Mouse (Mus musculus) c-Kit-positive CD71-negative TER-119-negative erythroid progenitor cells, embryonic 14.5 days (primary cell): Measurements from ENCODE around the gene Cd40.

Experiments used
- DNase-seq: peaks from one replicate; pipeline ENCODE4 v3.0.0-alpha.2; 2013; ENCODE audit warnings: low read depth

Cd40 gene

DNA sequence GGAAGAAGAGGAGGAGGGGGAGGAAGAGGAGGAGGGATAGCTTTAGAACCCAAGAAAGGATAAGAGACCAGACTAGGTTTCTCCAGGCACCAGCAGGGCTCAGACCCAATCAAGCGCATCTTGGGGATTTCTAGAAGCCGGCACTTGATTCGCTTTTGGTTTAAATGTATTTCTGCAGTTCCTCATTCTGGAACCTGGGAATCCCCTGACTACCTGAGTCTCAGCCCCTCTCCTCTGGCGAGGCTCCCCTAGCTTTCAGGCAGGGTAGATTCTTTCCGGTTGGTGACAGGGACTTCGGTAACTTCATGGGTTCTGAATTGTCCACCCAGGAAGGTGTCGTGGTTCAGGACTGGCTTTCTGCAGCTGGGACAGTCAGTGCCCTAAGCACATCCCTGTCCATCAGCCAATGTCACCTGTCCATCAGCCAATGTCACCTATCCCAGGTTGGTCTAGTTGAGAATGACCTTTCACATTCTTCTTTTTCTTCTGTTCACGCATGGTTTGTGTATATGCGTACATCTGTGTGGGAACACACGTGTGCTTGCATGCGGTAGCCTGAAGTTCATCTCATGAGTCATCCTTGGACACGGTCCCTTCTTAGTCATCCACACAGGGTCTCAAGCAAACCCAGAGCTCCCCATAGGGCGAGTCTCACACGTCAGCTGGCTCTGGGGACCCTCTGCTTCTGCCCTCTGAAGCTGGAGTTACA, 1.1 kb downstream of the Cd40 start:
- DNase-seq, result no peak

DNA sequence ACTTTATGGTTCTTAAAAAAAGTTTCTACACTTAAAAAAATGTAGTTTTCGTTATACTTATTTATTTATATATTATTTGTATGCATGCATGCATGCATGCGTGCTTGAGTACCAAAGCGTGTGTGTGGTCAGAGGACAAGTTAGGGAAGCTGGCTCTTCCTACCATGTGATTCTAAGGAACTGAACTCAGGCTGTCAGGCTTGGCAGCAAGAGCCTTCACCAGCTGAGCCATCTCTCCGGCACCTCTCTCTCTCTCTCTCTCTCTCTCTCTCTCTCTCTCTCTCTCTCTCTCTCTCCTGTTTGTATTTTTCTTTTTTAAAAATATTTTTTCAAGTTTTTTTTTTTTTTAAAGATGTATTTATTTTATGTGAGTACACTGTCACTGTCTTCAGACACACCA, 4.5 kb downstream of the Cd40 start:
- no peak for DNase-seq

- DNase-seq, result no peak
Observed at GRCm38 (mm10) chr2:165061638-165062433, 6.4 kb downstream of the Cd40 start.

DNA sequence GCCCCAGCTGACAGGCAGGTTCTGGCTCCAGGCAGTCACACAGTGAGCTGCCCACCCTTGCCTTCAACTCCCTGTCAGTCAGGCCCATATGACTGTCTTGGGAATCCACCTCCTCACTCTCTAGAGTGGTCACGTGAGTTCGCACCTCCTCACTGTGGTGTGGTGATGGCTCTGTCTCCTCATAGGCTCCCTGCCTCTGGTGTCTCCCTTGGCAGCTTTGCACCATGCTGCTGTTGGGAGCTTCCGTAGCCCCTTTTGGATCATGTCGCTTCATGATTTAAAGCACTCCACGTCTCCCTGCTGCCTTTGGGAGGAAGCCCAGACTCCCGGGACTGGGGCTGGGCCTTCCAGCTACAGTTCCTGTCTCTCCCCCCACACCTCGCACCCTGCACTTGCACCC, 9.1 kb downstream of the Cd40 start:
- no peak for DNase-seq

GRCm38 (mm10) chr2:165068806-165069205, 13.4 kb downstream of the Cd40 start:
- no peak for DNase-seq

GRCm38 (mm10) chr2:165070096-165070816, 14.8 kb downstream of the Cd40 start:
- peak; percentile 26 for DNase-seq

DNA sequence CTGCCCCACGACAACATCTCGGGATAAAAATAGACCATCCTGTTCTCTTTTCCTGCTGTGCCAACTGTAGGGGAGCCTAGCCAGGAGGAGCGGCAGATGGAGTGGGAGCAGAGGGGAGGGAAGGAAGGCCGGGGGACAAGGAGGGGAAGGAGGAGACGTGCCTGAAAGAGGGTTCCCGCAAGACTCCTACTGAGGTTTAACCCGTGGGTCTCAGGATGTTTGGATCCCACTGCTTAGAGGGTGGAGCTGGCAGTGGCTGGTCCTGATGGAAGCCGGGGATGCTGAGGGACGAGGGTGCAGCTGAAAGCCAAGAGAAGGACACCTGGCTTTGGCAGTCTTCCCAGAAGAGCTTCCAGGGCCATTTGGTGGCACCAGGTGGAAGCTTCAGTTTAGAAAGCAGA, 18.0 kb downstream of the Cd40 start:
- DNase-seq, result no peak

DNA sequence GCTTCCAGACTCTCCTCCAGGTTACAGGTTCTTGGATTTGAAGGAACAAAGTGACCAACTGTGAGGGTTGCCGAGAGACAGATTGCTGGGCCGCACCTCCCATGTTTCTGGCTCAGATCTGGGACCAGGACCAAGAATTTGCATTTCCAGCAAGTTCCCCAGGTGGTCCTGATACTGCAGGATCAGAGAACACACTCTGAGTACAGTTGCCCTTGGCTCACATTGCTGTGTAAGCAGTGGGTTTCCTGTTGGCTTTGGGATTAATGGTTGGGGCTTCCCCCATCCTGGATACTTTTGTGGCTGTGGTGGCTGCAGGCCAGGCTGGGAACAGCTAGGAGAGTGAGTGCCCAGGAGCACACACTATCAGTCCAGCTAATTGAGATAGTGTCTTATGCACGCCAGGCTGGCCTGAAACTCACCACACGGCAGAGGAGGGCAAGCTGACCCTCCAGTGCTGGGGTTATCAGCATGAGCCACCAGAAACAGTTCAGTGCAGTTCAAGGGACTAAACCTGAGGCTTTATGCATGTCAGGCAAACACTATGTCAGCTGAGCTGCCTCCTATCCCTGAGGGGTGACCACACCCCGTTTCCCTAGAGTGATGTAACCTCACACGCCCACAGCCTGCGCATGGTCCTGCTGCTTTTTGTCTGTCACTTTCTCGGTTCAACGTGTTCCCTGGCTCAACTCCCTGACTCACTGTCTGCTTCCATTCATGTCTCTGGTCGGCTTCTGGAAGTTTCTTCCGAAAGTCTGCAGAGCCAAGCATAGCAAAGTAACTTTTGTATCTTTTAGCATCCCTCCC, 18.9 kb downstream of the Cd40 start:
- DNase-seq, result no peak

DNA sequence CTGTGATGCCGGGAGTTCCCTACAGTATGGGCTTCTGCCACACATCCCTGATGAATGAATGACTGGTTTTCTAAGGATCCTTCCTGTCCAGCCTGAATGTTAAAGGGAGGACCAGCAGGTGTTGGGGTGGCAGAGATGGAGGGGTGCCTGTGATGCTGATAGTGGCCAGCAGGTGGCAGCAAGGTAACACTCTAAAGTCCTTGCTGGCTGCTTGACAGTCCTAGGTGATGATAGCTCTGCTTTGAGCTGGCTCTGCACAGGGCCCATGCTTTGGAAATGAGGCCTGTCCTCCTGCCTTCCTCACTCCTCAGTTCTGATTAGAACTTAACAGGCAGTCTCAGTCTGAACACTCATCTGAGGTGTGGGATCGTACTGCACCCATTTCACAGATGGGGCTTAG, 19.5 kb downstream of the Cd40 start:
- DNase-seq, result peak; percentile 39

GRCm38 (mm10) chr2:165077055-165077454, 21.6 kb downstream of the Cd40 start:
- DNase-seq, result no peak

DNA sequence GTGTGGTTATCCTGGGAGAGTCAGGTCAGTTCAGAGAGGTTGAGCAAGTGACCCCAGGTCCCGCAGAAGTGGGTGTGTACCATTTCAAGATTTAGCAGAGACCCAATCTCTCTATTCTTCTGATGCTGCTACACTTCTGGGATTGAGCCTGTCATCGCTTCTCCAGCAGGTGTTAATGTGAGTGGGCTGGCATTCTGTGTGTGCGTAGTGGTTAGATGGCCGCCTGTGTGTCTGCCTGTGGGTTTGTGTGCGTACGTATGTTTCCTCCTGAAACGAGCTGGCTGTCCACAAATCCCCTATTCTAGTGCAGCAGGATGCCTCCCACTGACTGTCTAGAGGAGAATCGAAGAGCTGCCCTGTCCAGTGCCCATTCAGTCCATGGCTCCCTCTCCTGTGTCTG, 22.6 kb downstream of the Cd40 start:
- no peak for DNase-seq

- DNase-seq, result no peak
Observed at GRCm38 (mm10) chr2:165078605-165079004, 23.2 kb downstream of the Cd40 start.

DNA sequence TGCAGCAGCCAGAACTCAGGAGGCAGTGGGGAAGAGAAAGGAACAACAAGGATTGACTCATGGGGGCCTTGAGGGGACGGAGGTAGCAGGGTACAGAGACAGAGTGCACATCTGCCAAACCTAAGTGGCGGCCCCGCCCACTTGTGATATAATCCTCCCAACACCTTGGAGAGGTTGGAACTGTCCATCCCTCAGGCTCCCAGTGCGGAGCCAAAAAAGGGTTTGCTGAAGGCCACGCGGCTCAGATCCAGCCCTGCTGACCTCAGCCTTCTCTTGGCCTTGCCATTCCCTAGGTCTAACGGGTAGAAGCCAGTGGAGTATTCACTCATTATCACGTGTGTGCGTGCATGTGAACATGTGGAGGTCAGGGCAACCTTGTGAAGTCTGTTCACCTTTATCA, 25.2 kb downstream of the Cd40 start:
- no peak for DNase-seq

GRCm38 (mm10) chr2:165081257-165081656, 25.8 kb downstream of the Cd40 start:
- no peak for DNase-seq

GRCm38 (mm10) chr2:165086634-165087033, 31.2 kb downstream of the Cd40 start:
- DNase-seq, result no peak

GRCm38 (mm10) chr2:165089470-165089869, 34.0 kb downstream of the Cd40 start:
- DNase-seq, result no peak

DNA sequence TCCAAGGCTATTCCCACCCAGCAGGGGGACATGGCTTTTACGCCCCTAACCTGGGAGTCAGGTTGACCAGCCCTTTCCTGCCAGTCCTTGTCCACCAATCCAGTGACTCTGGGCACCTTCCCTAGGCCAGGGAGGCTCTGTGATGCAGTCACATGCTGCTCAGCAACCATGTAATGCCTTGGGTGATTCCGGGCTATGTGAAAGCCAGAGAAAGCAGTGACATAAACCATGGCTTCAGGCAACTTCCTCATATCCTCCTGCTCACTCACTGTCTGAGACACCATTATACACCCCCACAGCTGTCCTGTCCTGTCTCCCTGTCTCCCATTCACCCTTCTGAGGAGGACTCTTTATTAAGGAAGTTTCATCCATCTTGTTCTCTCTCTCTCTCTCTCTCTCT, 35.2 kb downstream of the Cd40 start, which contains the start of gene 1700025C18Rik:
Gene 1700025C18Rik (minus strand): TSS at position 101 of the 400 bp plus-strand sequence.
- no peak for DNase-seq

DNA sequence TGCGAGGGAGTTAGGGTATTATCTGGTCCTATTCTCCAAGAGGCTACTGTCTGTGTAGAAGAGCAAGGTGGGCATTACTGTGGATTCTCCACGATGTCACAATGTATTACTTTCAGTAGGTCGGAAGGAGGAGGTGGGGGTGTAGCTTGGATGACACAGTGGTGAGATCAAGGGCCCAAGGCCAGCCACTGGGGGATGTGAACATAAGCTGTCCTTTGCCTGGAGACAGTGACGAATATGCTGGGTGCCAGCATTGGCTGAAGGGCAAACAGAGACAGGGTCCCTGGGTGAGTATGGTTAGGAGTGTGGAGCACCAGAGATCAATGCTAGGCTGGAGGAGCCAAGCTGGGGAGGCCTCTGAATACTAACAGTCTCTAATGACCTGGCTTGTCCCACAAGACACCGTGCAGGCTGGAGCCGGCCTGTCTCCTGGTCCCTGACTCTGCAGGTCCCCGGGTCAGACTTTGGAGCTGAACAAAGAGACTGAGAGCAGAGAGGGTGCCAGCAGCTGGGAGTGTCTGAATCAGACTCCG, 36.1 kb downstream of the Cd40 start:
- no peak for DNase-seq

- no peak for DNase-seq
Observed at GRCm38 (mm10) chr2:165092393-165092792, 37.0 kb downstream of the Cd40 start.

DNA sequence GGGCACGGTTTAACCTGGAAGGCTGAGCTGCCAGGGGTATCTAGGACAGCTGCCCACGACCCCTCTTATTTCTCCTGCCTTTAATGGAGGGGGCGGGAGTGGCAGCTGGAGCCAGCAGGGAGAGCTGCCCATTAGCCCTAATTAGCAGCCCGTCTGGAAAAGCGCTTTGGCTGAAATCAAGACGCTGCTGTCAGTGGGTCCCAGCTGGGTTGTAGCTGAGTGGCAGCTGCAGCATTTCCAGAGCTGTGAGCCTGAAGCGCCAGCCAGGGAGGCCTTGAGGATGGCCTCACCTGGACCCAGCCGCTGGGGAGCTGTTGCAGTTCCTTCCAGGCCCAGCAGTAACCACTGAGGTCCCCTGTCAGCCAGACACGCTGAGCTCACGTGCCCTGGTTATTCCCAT, 40.9 kb downstream of the Cd40 start:
- DNase-seq, result no peak

DNA sequence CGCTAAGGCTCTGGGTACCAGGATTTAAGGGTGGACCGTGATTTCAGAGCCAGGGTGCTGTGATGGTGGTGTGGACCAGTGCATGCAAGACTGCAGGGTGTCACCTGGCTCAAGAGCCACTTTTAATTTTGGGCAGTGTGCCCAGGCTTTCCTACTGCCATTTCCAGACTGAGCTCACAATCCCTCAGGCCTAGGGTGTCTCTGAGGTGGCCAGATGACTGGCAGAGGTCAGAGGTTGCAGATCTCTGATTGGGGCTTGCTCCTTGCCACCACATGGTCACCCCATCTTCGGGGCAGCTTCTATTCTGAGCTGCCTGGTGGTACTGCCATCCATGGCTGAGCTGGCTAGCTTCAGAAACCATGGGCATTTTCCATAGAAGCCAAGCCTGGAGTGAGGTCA, 43.4 kb downstream of the Cd40 start:
- no peak for DNase-seq

- no peak for DNase-seq
Observed at GRCm38 (mm10) chr2:165100749-165101148, 45.3 kb downstream of the Cd40 start.
